Mouse (Mus musculus): Measurements from ENCODE around the gene Rab6a. TPM values are rescaled to one million over a fixed set of nuclear protein-coding genes. Genes with fewer than 3 reads are reported as not detected.

Rab6a gene
- polyA plus RNA-seq, 1 experiment from 2014 or later = 119 TPM

GRCm38 (mm10) chr7:100624538-100624937, 17.3 kb downstream of the Rab6a start:
- ATAC-seq (ENCODE audit: insufficient number of reproducible peaks, insufficient read depth, low FRiP score, low read depth) = no peak
- Histone ChIP-seq H3K4me1 (ENCODE audit: control insufficient read depth in 2 of 2, insufficient read depth in 2 of 2, low read length in 2 of 2) (0 out of 4 replicates have a peak, but pooled peaks cover 0 to 3% of the 10 kb centered on the region in 2 experiments), H3K27ac (replicated peaks in 1 of 2; ENCODE audit: control insufficient read depth in 1 of 2, insufficient read depth in 1 of 2, low read depth in 2 of 2, low read length in 2 of 2) (no peak overlapping the region), H3K9me3 (ENCODE audit: control insufficient read depth, low read length) (no peaks in the 10 kb centered on the region), H3K4me3 (ENCODE audit: control insufficient read depth in 1 of 2, insufficient read depth in 1 of 2, low read depth in 1 of 2, low read length in 2 of 2) (no peak overlapping the region), H3K27me3 (ENCODE audit: control insufficient read depth, insufficient read depth, low read length) (no peaks in the 10 kb centered on the region), H3K4me2 (ENCODE audit: low read length) (no peak overlapping the region), H3K9ac (ENCODE audit: low read length) (no peak overlapping the region), H3K36me3 (ENCODE audit: control insufficient read depth, insufficient read depth, low read length) (peaks cover 14% of the 10 kb centered on the region)
- WGBS = 67% methylated on average over 3 of the region's 3 CpGs

DNA sequence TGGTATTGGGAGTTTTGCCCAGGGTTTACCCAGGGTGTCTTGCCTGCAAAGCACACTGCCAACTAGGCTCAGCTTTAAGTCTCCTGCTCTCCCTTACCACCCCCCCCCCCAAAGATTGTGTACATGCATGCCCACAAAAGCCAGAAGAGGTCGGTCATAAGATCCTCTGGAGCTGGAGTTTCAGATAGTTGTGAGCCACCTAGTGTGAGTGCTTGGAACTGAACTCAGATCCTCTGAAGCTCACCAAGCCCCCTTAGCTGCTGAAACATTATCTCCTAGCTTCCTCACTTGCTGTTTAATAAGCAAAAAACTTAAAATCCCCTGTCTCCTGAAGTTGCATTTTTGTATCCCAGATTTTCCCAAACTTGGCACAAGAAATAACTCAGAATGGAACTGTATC, 30.4 kb downstream of the Rab6a start:
- Histone ChIP-seq H3K27ac (replicated peaks in 1 of 2; ENCODE audit: control insufficient read depth in 1 of 2, insufficient read depth in 1 of 2, low read depth in 2 of 2, low read length in 2 of 2) (no peak overlapping the region), H3K27me3 (ENCODE audit: control insufficient read depth, insufficient read depth, low read length) (no peaks in the 10 kb centered on the region), H3K9ac (ENCODE audit: low read length) (no peak overlapping the region), H3K4me2 (ENCODE audit: low read length) (no peak overlapping the region), H3K36me3 (ENCODE audit: control insufficient read depth, insufficient read depth, low read length) (peaks cover 49% of the 10 kb centered on the region), H3K4me1 (ENCODE audit: control insufficient read depth in 2 of 2, insufficient read depth in 2 of 2, low read length in 2 of 2) (no peaks in the 10 kb centered on the region), H3K4me3 (ENCODE audit: control insufficient read depth in 1 of 2, insufficient read depth in 1 of 2, low read depth in 1 of 2, low read length in 2 of 2) (no peak overlapping the region), H3K9me3 (ENCODE audit: control insufficient read depth, low read length) (no peaks in the 10 kb centered on the region)
- WGBS = 5% methylated on average over 1 of the region's 1 CpGs
- ATAC-seq (ENCODE audit: insufficient number of reproducible peaks, insufficient read depth, low FRiP score, low read depth) = no peak

GRCm38 (mm10) chr7:100642413-100642812, 35.2 kb downstream of the Rab6a start:
- H3K9me3 ChIP-seq (ENCODE audit: control insufficient read depth, low read length) = no peaks in the 10 kb centered on the region
- no peaks in the 10 kb centered on the region for H3K27me3 ChIP-seq (ENCODE audit: control insufficient read depth, insufficient read depth, low read length)
- ATAC-seq (ENCODE audit: insufficient number of reproducible peaks, insufficient read depth, low FRiP score, low read depth) = no peak
- peaks cover 25% of the 10 kb centered on the region for H3K36me3 ChIP-seq (ENCODE audit: control insufficient read depth, insufficient read depth, low read length)
- H3K4me2 ChIP-seq (ENCODE audit: low read length) = no peak overlapping the region
- no peak overlapping the region for H3K27ac ChIP-seq (replicated peaks in 1 of 2; ENCODE audit: control insufficient read depth in 1 of 2, insufficient read depth in 1 of 2, low read depth in 2 of 2, low read length in 2 of 2)
- H3K9ac ChIP-seq (ENCODE audit: low read length) = no peak overlapping the region
- 87% methylated on average over 4 of the region's 4 CpGs for WGBS
- no peak overlapping the region for H3K4me3 ChIP-seq (ENCODE audit: control insufficient read depth in 1 of 2, insufficient read depth in 1 of 2, low read depth in 1 of 2, low read length in 2 of 2)
- no peaks in the 10 kb centered on the region for H3K4me1 ChIP-seq (ENCODE audit: control insufficient read depth in 2 of 2, insufficient read depth in 2 of 2, low read length in 2 of 2)

DNA sequence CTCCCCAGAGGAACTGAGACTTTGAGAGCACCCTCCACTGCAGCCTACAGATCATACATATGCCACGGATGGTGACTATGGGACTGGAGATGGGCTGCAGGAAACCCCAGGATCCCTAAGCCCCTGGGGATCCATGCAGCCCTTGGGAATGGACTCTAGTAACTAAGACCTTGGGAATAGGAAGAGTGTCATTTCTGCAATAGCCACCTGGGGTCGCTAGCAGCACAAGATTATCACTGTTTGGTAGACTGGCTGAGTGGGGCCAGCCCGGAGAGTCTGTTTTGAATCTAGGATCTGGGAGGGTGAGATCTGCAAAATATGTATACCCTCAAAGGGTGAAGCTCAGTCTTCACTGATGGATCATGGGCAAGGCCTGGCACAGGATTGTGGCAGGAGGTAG, 37.9 kb downstream of the Rab6a start:
- H3K9ac ChIP-seq (ENCODE audit: low read length) = no peak overlapping the region
- 43% methylated on average over 3 of the region's 3 CpGs for WGBS
- ATAC-seq (ENCODE audit: insufficient number of reproducible peaks, insufficient read depth, low FRiP score, low read depth) = no peak
- H3K9me3 ChIP-seq (ENCODE audit: control insufficient read depth, low read length) = no peaks in the 10 kb centered on the region
- H3K4me1 ChIP-seq (ENCODE audit: control insufficient read depth in 2 of 2, insufficient read depth in 2 of 2, low read length in 2 of 2) = 0 out of 4 replicates have a peak, but pooled peaks cover 0 to 2% of the 10 kb centered on the region in 2 experiments
- H3K27ac ChIP-seq (replicated peaks in 1 of 2; ENCODE audit: control insufficient read depth in 1 of 2, insufficient read depth in 1 of 2, low read depth in 2 of 2, low read length in 2 of 2) = no peak overlapping the region
- peaks cover 10% of the 10 kb centered on the region for H3K36me3 ChIP-seq (ENCODE audit: control insufficient read depth, insufficient read depth, low read length)
- no peak overlapping the region for H3K4me3 ChIP-seq (ENCODE audit: control insufficient read depth in 1 of 2, insufficient read depth in 1 of 2, low read depth in 1 of 2, low read length in 2 of 2)
- H3K27me3 ChIP-seq (ENCODE audit: control insufficient read depth, insufficient read depth, low read length) = no peaks in the 10 kb centered on the region
- H3K4me2 ChIP-seq (ENCODE audit: low read length) = no peak overlapping the region

GRCm38 (mm10) chr7:100649095-100649494, 41.9 kb downstream of the Rab6a start:
- 66% methylated on average over 4 of the region's 4 CpGs for WGBS
- Histone ChIP-seq H3K27me3 (ENCODE audit: control insufficient read depth, insufficient read depth, low read length) (no peaks in the 10 kb centered on the region), H3K4me3 (ENCODE audit: control insufficient read depth in 1 of 2, insufficient read depth in 1 of 2, low read depth in 1 of 2, low read length in 2 of 2) (no peak overlapping the region), H3K9me3 (ENCODE audit: control insufficient read depth, low read length) (no peaks in the 10 kb centered on the region), H3K4me1 (ENCODE audit: control insufficient read depth in 2 of 2, insufficient read depth in 2 of 2, low read length in 2 of 2) (0 out of 4 replicates have a peak, but pooled peaks cover 0 to 2% of the 10 kb centered on the region in 2 experiments), H3K27ac (replicated peaks in 1 of 2; ENCODE audit: control insufficient read depth in 1 of 2, insufficient read depth in 1 of 2, low read depth in 2 of 2, low read length in 2 of 2) (peak overlapping the region in 1 of 2 experiments; percentile 34; a peak in 1 of 4 replicates), H3K36me3 (ENCODE audit: control insufficient read depth, insufficient read depth, low read length) (no peaks in the 10 kb centered on the region), H3K4me2 (ENCODE audit: low read length) (no peak overlapping the region), H3K9ac (ENCODE audit: low read length) (no peak overlapping the region)
- no peak for ATAC-seq (ENCODE audit: insufficient number of reproducible peaks, insufficient read depth, low FRiP score, low read depth)

DNA sequence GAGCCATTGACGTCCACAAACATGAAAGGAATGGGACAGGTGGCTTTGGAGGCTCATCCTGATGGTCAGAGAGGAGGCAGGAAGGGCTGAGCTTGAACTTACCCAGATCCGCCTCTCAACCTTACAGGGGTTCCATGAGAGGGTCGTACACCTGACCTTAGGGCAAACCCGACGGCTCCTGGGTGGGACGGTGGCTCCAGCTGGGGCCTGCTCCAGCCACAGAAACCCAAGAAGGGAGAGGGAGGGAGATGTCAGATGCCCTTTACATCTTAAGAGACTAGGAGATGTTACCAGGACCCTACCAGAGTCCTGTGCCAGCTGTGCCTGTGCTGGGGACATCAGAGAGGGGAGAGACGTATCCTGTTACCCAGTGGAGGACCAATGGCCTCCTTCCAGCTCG, 42.6 kb downstream of the Rab6a start:
- no peaks in the 10 kb centered on the region for H3K27me3 ChIP-seq (ENCODE audit: control insufficient read depth, insufficient read depth, low read length)
- no peak overlapping the region for H3K4me2 ChIP-seq (ENCODE audit: low read length)
- ATAC-seq (ENCODE audit: insufficient number of reproducible peaks, insufficient read depth, low FRiP score, low read depth) = no peak
- peaks cover 0 to 2% of the 10 kb centered on the region in 2 experiments; a peak in 1 of 4 replicates for H3K4me1 ChIP-seq (ENCODE audit: control insufficient read depth in 2 of 2, insufficient read depth in 2 of 2, low read length in 2 of 2)
- H3K27ac ChIP-seq (replicated peaks in 1 of 2; ENCODE audit: control insufficient read depth in 1 of 2, insufficient read depth in 1 of 2, low read depth in 2 of 2, low read length in 2 of 2) = no peak overlapping the region
- no peaks in the 10 kb centered on the region for H3K9me3 ChIP-seq (ENCODE audit: control insufficient read depth, low read length)
- no peaks in the 10 kb centered on the region for H3K36me3 ChIP-seq (ENCODE audit: control insufficient read depth, insufficient read depth, low read length)
- WGBS = 74% methylated on average over 8 of the region's 8 CpGs
- H3K4me3 ChIP-seq (ENCODE audit: control insufficient read depth in 1 of 2, insufficient read depth in 1 of 2, low read depth in 1 of 2, low read length in 2 of 2) = no peak overlapping the region
- H3K9ac ChIP-seq (ENCODE audit: low read length) = no peak overlapping the region

DNA sequence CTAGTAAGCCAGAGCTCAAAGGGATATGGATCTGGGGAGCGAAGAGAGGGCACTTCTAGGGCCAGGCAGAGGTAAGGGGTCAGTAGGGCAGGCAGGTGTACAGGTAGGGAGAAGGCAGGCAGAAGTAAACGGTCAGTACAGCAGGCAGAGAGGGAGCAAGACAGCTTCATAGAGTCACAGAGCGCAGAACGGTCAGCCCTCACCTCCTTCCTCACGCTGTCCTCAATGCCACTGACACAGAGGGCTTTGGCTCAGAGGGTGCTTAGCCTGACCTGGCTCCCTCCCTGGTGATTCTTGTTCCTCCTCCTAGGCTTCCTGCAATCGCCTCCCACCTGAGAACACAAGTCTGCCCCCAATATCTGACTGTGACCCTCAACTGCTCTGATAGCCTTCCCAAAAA, 43.2 kb downstream of the Rab6a start:
- H3K4me1 ChIP-seq (ENCODE audit: control insufficient read depth in 2 of 2, insufficient read depth in 2 of 2, low read length in 2 of 2) = peaks cover 0 to 2% of the 10 kb centered on the region in 2 experiments; a peak in 1 of 4 replicates
- no peak overlapping the region for H3K9ac ChIP-seq (ENCODE audit: low read length)
- no peak overlapping the region for H3K4me2 ChIP-seq (ENCODE audit: low read length)
- H3K27me3 ChIP-seq (ENCODE audit: control insufficient read depth, insufficient read depth, low read length) = no peaks in the 10 kb centered on the region
- H3K36me3 ChIP-seq (ENCODE audit: control insufficient read depth, insufficient read depth, low read length) = no peaks in the 10 kb centered on the region
- no peak overlapping the region for H3K27ac ChIP-seq (replicated peaks in 1 of 2; ENCODE audit: control insufficient read depth in 1 of 2, insufficient read depth in 1 of 2, low read depth in 2 of 2, low read length in 2 of 2)
- H3K9me3 ChIP-seq (ENCODE audit: control insufficient read depth, low read length) = no peaks in the 10 kb centered on the region
- WGBS = 81% methylated on average over 6 of the region's 6 CpGs
- no peak for ATAC-seq (ENCODE audit: insufficient number of reproducible peaks, insufficient read depth, low FRiP score, low read depth)
- H3K4me3 ChIP-seq (ENCODE audit: control insufficient read depth in 1 of 2, insufficient read depth in 1 of 2, low read depth in 1 of 2, low read length in 2 of 2) = no peak overlapping the region

DNA sequence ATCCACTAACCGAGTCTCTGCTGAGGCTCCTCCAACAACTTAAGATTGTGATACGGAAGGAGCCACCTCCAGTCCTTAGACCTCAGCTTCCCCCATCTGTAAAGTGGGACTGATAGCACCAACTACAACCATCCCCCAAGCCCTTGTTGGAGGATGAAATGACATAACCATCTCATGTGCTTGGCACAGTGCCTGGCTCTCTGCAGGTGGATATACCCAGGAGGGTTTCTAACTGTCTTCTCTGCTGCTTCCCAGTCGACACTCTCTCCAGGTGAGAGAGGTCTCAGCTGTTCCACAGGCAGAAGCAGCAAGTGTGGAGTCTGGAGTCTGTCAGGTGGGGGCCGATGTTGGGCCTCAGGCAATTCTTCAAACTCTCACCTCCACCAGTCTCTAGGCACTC, 43.8 kb downstream of the Rab6a start:
- H3K4me3 ChIP-seq (ENCODE audit: control insufficient read depth in 1 of 2, insufficient read depth in 1 of 2, low read depth in 1 of 2, low read length in 2 of 2) = no peak overlapping the region
- no peak overlapping the region for H3K9ac ChIP-seq (ENCODE audit: low read length)
- H3K36me3 ChIP-seq (ENCODE audit: control insufficient read depth, insufficient read depth, low read length) = no peaks in the 10 kb centered on the region
- H3K27ac ChIP-seq (replicated peaks in 1 of 2; ENCODE audit: control insufficient read depth in 1 of 2, insufficient read depth in 1 of 2, low read depth in 2 of 2, low read length in 2 of 2) = no peak overlapping the region
- H3K4me1 ChIP-seq (ENCODE audit: control insufficient read depth in 2 of 2, insufficient read depth in 2 of 2, low read length in 2 of 2) = peaks cover 0 to 2% of the 10 kb centered on the region in 2 experiments; a peak in 1 of 4 replicates
- no peaks in the 10 kb centered on the region for H3K27me3 ChIP-seq (ENCODE audit: control insufficient read depth, insufficient read depth, low read length)
- H3K4me2 ChIP-seq (ENCODE audit: low read length) = no peak overlapping the region
- no peaks in the 10 kb centered on the region for H3K9me3 ChIP-seq (ENCODE audit: control insufficient read depth, low read length)
- WGBS = 65% methylated on average over 4 of the region's 4 CpGs
- no peak for ATAC-seq (ENCODE audit: insufficient number of reproducible peaks, insufficient read depth, low FRiP score, low read depth)
